Mouse (Mus musculus) ES-Bruce4 (cell line): Measurements from ENCODE around the gene Irx1. TPM values are rescaled to one million over a fixed set of nuclear protein-coding genes. Genes with fewer than 3 reads are reported as not detected.

Experiments
- H3K27ac ChIP-seq: 2 replicates; pipeline ENCODE4 v1.5.1; 2012; ENCODE audit warnings: low read length, inconsistent platforms; ENCODE audit not compliant: insufficient read depth
- H3K27me3 ChIP-seq: 2 replicates; pipeline ENCODE4 v1.6.1; 2012; ENCODE audit warnings: mild to moderate bottlenecking, low read length, inconsistent platforms; ENCODE audit not compliant: control insufficient read depth, poor library complexity, insufficient read depth, severe bottlenecking
- H3K36me3 ChIP-seq: 2 replicates; pipeline ENCODE4 v1.6.1; 2012; ENCODE audit warnings: inconsistent platforms, mild to moderate bottlenecking, low read length, moderate library complexity; ENCODE audit not compliant: control insufficient read depth, poor library complexity, insufficient read depth, severe bottlenecking
- H3K4me1 ChIP-seq: one replicate; pipeline ENCODE4 v1.8.1; 2011; ENCODE audit warnings: low read length; ENCODE audit not compliant: control insufficient read depth, insufficient read depth
- H3K4me3 ChIP-seq: 2 replicates; pipeline ENCODE4 v1.5.1; 2011; ENCODE audit warnings: low read depth, mild to moderate bottlenecking, low read length
- H3K9ac ChIP-seq: 2 replicates; pipeline ENCODE4 v1.6.1; 2012; ENCODE audit warnings: low read depth, mild to moderate bottlenecking, inconsistent platforms; ENCODE audit not compliant: poor library complexity, severe bottlenecking
- H3K9me3 ChIP-seq: replicated peaks from 2 replicates; pipeline ENCODE4 v1.6.1; 2012; ENCODE audit warnings: mild to moderate bottlenecking, low read length, inconsistent platforms; ENCODE audit not compliant: control insufficient read depth, poor library complexity, insufficient read depth, severe bottlenecking
- CTCF ChIP-seq: IDR thresholded peaks from one replicate; pipeline ENCODE4 v1.8.1; 2011; ENCODE audit warnings: low read depth, low read length
- EP300 ChIP-seq: IDR thresholded peaks from 2 replicates; pipeline ENCODE4 v1.6.1; 2011; ENCODE audit warnings: low read depth, low read length; ENCODE audit not compliant: insufficient read depth
- POLR2A ChIP-seq: IDR thresholded peaks from one replicate; pipeline ENCODE4 v1.8.1; 2011; ENCODE audit warnings: low read length; ENCODE audit not compliant: insufficient read depth
- polyA plus RNA-seq: library from polyadenylated mRNA; stranded (reverse); fragments of >200 nt; gene quantifications from 2 replicates; pipeline ENCODE4 v1.2.4, GENCODE M21; 2011; ENCODE audit warnings: low read depth; ENCODE audit not compliant: missing spikeins, insufficient read depth, insufficient read length

The Irx1 gene
- polyA plus RNA-seq, result not detected in 2 replicates

- Histone ChIP-seq H3K4me1 (no peaks in the 10 kb centered on the region), H3K9ac (peak within 1 kb of the TSS; percentile 69), H3K27ac (no peak within 1 kb of the TSS), H3K4me3 (peak within 1 kb of the TSS; percentile 54), H3K36me3 (no peaks in the 10 kb centered on the region), H3K9me3 (no peaks in the 10 kb centered on the region), H3K27me3 (peaks cover 24% of the 10 kb centered on the region)
- TF ChIP-seq CTCF, result no peak
- no peak for TF ChIP-seq POLR2A
- no peak for TF ChIP-seq EP300
Measured at GRCm38 (mm10) chr13:71963356-71964351, at the start of gene Irx1. Gene Irx1 (minus strand): TSS chr13:71963723.

- no peaks in the 10 kb centered on the region for H3K4me1 ChIP-seq
- no peak for TF ChIP-seq EP300
- no peak for TF ChIP-seq POLR2A
- no peak for TF ChIP-seq CTCF
- no peak overlapping the region for H3K9ac ChIP-seq
- no peak overlapping the region for H3K27ac ChIP-seq
- no peaks in the 10 kb centered on the region for H3K36me3 ChIP-seq
- H3K27me3 ChIP-seq, result no peaks in the 10 kb centered on the region; the same call in 1 of the 2 replicates
- no peak overlapping the region for H3K4me3 ChIP-seq
- H3K9me3 ChIP-seq, result no peaks in the 10 kb centered on the region
Measured at GRCm38 (mm10) chr13:71979932-71980655, 16.6 kb upstream of the Irx1 start.

- Histone ChIP-seq H3K4me3 (no peak overlapping the region), H3K36me3 (no peaks in the 10 kb centered on the region), H3K27ac (no peak overlapping the region), H3K9ac (no peak overlapping the region), H3K4me1 (no peaks in the 10 kb centered on the region), H3K9me3 (peaks cover 3% of the 10 kb centered on the region; the same call in 1 of the 2 replicates), H3K27me3 (no peaks in the 10 kb centered on the region)
- TF ChIP-seq POLR2A (no peak), CTCF (no peak), EP300 (no peak)
Measured at GRCm38 (mm10) chr13:71975753-71976152, 12.2 kb upstream of the Irx1 start.

- peaks cover 9% of the 10 kb centered on the region for H3K27me3 ChIP-seq
- H3K9ac ChIP-seq, result no peak overlapping the region
- no peaks in the 10 kb centered on the region for H3K4me1 ChIP-seq
- no peak overlapping the region for H3K27ac ChIP-seq
- no peaks in the 10 kb centered on the region for H3K36me3 ChIP-seq
- no peak overlapping the region for H3K4me3 ChIP-seq
- peaks cover 10% of the 10 kb centered on the region for H3K9me3 ChIP-seq
- TF ChIP-seq CTCF, result no peak
- TF ChIP-seq EP300, result no peak
- no peak for TF ChIP-seq POLR2A
Measured at GRCm38 (mm10) chr13:71968286-71968685, 4.8 kb upstream of the Irx1 start.

- Histone ChIP-seq H3K4me1 (no peaks in the 10 kb centered on the region), H3K4me3 (no peak overlapping the region), H3K27me3 (peaks cover 16% of the 10 kb centered on the region), H3K36me3 (no peaks in the 10 kb centered on the region), H3K9me3 (peaks cover 10% of the 10 kb centered on the region), H3K27ac (no peak overlapping the region), H3K9ac (no peak overlapping the region)
- TF ChIP-seq POLR2A, result no peak
- TF ChIP-seq CTCF, result no peak
- no peak for TF ChIP-seq EP300
Measured at GRCm38 (mm10) chr13:71967341-71968250, 4.1 kb upstream of the Irx1 start.
